Mouse (Mus musculus) brown adipose tissue, adult 24 weeks (tissue): ENCODE measurements around the gene Itgae. TPM values are rescaled to one million over a fixed set of nuclear protein-coding genes. Genes with fewer than 3 reads are reported as not detected.
"Not testable (repeated sequence)": the region's sequence is repeated elsewhere in the genome, so short reads cannot be mapped to it uniquely, and the experiment has no call there.

Experiments
- H3K27ac ChIP-seq: fragments of 200-500 bp; replicated peaks from 2 replicates; pipeline ENCODE4 v1.5.1; 2012; ENCODE audit warnings: low read depth, mild to moderate bottlenecking, low read length
- H3K4me1 ChIP-seq: fragments of 200-500 bp; 2 replicates; pipeline ENCODE4 v1.6.1; 2012; ENCODE audit warnings: low read length, mixed read lengths; ENCODE audit not compliant: control insufficient read depth, insufficient read depth, insufficient read length
- H3K4me3 ChIP-seq: fragments of 200-500 bp; 2 replicates; pipeline ENCODE4 v1.5.1; 2012; ENCODE audit warnings: low read depth, mild to moderate bottlenecking, low read length, moderate library complexity; ENCODE audit not compliant: insufficient read depth
- polyA plus RNA-seq: library from polyadenylated mRNA; stranded (reverse); fragments of >200 nt; gene quantifications from 2 replicates; pipeline ENCODE4 v1.2.4, GENCODE M21; 2012; ENCODE audit not compliant: missing spikeins, insufficient read depth, insufficient read length

Gene Itgae
- polyA plus RNA-seq, 1 experiment, result 2.4 TPM

GRCm38 (mm10) chr11:73080306-73080705 is 10.1 kb upstream of the Itgae start:
- H3K4me3 ChIP-seq, result no peak overlapping the region
- peaks cover 2% of the 10 kb centered on the region; the same call in 1 of the 2 replicates for H3K4me1 ChIP-seq
- no peak overlapping the region for H3K27ac ChIP-seq

- Histone ChIP-seq H3K4me3 (no peak overlapping the region), H3K27ac (no peak overlapping the region), H3K4me1 (peaks cover 2% of the 10 kb centered on the region; the same call in 1 of the 2 replicates)
These were observed 6.1 kb upstream of the Itgae start for GRCm38 (mm10) chr11:73084303-73084702.

- Histone ChIP-seq H3K4me1 (peaks cover 2% of the 10 kb centered on the region; the same call in 1 of the 2 replicates), H3K4me3 (no peak overlapping the region), H3K27ac (no peak overlapping the region)
These were observed 5.6 kb upstream of the Itgae start for GRCm38 (mm10) chr11:73084804-73085231.

- H3K27ac ChIP-seq, result no peak overlapping the region
- peaks cover 2% of the 10 kb centered on the region; the same call in 1 of the 2 replicates for H3K4me1 ChIP-seq
- no peak overlapping the region for H3K4me3 ChIP-seq
These were observed 5.0 kb upstream of the Itgae start for GRCm38 (mm10) chr11:73085391-73085790.

- Histone ChIP-seq H3K4me3 (no peak overlapping the region), H3K4me1 (peaks cover 2% of the 10 kb centered on the region; the same call in 1 of the 2 replicates), H3K27ac (no peak overlapping the region)
These were observed 2.5 kb upstream of the Itgae start for GRCm38 (mm10) chr11:73087700-73088480.

- H3K4me3 ChIP-seq, result no peak overlapping the region
- no peaks in the 10 kb centered on the region for H3K4me1 ChIP-seq
- H3K27ac ChIP-seq, result no peak overlapping the region
These were observed 443 bp downstream of the Itgae start for GRCm38 (mm10) chr11:73090826-73091225.

- H3K4me1 ChIP-seq, result no peaks in the 10 kb centered on the region
- H3K4me3 ChIP-seq, result no peak overlapping the region
- no peak overlapping the region for H3K27ac ChIP-seq
These were observed 1.7 kb downstream of the Itgae start for GRCm38 (mm10) chr11:73092057-73092456.

- no peaks in the 10 kb centered on the region for H3K4me1 ChIP-seq
- no peak overlapping the region for H3K4me3 ChIP-seq
These were observed 2.5 kb downstream of the Itgae start for GRCm38 (mm10) chr11:73092877-73093276.

GRCm38 (mm10) chr11:73094231-73094995 is 4.0 kb downstream of the Itgae start:
- Histone ChIP-seq H3K4me3 (no peak overlapping the region), H3K27ac (no peak overlapping the region), H3K4me1 (no peaks in the 10 kb centered on the region)

More at GRCm38 (mm10) chr11:73092877-73093276, 2.5 kb downstream of the Itgae start:
- no peak overlapping the region for H3K27ac ChIP-seq

GRCm38 (mm10) chr11:73098860-73099259 is 8.5 kb downstream of the Itgae start:
- H3K4me1 ChIP-seq, result no peaks in the 10 kb centered on the region
- H3K4me3 ChIP-seq, result no peak overlapping the region
- no peak overlapping the region for H3K27ac ChIP-seq

GRCm38 (mm10) chr11:73099976-73100750 is 9.8 kb downstream of the Itgae start:
- Histone ChIP-seq H3K4me3 (no peak overlapping the region), H3K4me1 (no peaks in the 10 kb centered on the region)

GRCm38 (mm10) chr11:73101308-73101707 is 10.9 kb downstream of the Itgae start:
- Histone ChIP-seq H3K4me3 (no peak overlapping the region), H3K27ac (no peak overlapping the region), H3K4me1 (no peaks in the 10 kb centered on the region)

More at GRCm38 (mm10) chr11:73099976-73100750, 9.8 kb downstream of the Itgae start:
- no peak overlapping the region for H3K27ac ChIP-seq

- Histone ChIP-seq H3K4me3 (no peak overlapping the region), H3K4me1 (no peaks in the 10 kb centered on the region), H3K27ac (no peak overlapping the region)
These were observed 14.9 kb downstream of the Itgae start for GRCm38 (mm10) chr11:73105246-73105645.

- H3K27ac ChIP-seq, H3K4me3 ChIP-seq, H3K4me1 ChIP-seq: not testable (repeated sequence)
These were observed 17.0 kb downstream of the Itgae start for GRCm38 (mm10) chr11:73107358-73107757.
